Mouse (Mus musculus): ENCODE data around the gene AW551984.

Gene AW551984

GRCm38 (mm10) chr9:39603999-39604453 lies at the start of gene AW551984:
TSS of gene AW551984 (minus strand) at chr9:39604403.
- DNase-seq (ENCODE audit: low spot score in 2 of 2): peak in 1 of 2 experiments; percentile 60

- DNase-seq (ENCODE audit: low spot score in 2 of 2): no peak
Observed at GRCm38 (mm10) chr9:39647382-39647781, 43.2 kb upstream of the AW551984 start.

- DNase-seq (ENCODE audit: low spot score in 2 of 2): no peak
Observed at GRCm38 (mm10) chr9:39644785-39645184, 40.6 kb upstream of the AW551984 start, which contains the start of gene Olfr961. TSS of gene Olfr961 (plus strand) at chr9:39645085.

GRCm38 (mm10) chr9:39633913-39634594 lies 29.9 kb upstream of the AW551984 start:
- DNase-seq (ENCODE audit: low spot score in 2 of 2): no peak

- DNase-seq (ENCODE audit: low spot score in 2 of 2): no peak
Observed at GRCm38 (mm10) chr9:39629069-39629468, 24.9 kb upstream of the AW551984 start.

- DNase-seq (ENCODE audit: low spot score in 2 of 2): no peak
Observed at GRCm38 (mm10) chr9:39624711-39625110, 20.5 kb upstream of the AW551984 start.

GRCm38 (mm10) chr9:39623783-39624182 lies 19.6 kb upstream of the AW551984 start:
- no peak for DNase-seq (ENCODE audit: low spot score in 2 of 2)

GRCm38 (mm10) chr9:39621073-39621472 lies 16.9 kb upstream of the AW551984 start, which contains the start of gene Olfr960:
TSS of gene Olfr960 (plus strand) at chr9:39621373.
- DNase-seq (ENCODE audit: low spot score in 2 of 2): no peak

GRCm38 (mm10) chr9:39611953-39612352 lies 7.8 kb upstream of the AW551984 start:
- DNase-seq (ENCODE audit: low spot score in 2 of 2): no peak

GRCm38 (mm10) chr9:39610355-39610754 lies 6.2 kb upstream of the AW551984 start, which contains the start of gene Olfr148:
TSS of gene Olfr148 (plus strand) at chr9:39610655.
- DNase-seq (ENCODE audit: low spot score in 2 of 2): no peak

- no peak for DNase-seq (ENCODE audit: low spot score in 2 of 2)
Observed at GRCm38 (mm10) chr9:39608497-39608896, 4.3 kb upstream of the AW551984 start.

GRCm38 (mm10) chr9:39603333-39603845 lies 814 bp downstream of the AW551984 start:
- peak; percentile 26 to 65 for DNase-seq (ENCODE audit: low spot score in 2 of 2)

- DNase-seq (ENCODE audit: low spot score in 2 of 2): no peak
Observed at GRCm38 (mm10) chr9:39602536-39603332, 1.5 kb downstream of the AW551984 start.

- DNase-seq (ENCODE audit: low spot score in 2 of 2): no peak
Observed at GRCm38 (mm10) chr9:39577050-39577449, 27.2 kb downstream of the AW551984 start.

- no peak for DNase-seq (ENCODE audit: low spot score in 2 of 2)
Observed at GRCm38 (mm10) chr9:39575469-39575868, 28.7 kb downstream of the AW551984 start, which contains the start of gene Olfr959. TSS of gene Olfr959 (minus strand) at chr9:39575569.

GRCm38 (mm10) chr9:39558349-39558647 lies 45.9 kb downstream of the AW551984 start:
- no peak for DNase-seq (ENCODE audit: low spot score in 2 of 2)

GRCm38 (mm10) chr9:39557529-39558348 lies 46.5 kb downstream of the AW551984 start:
- no peak for DNase-seq (ENCODE audit: low spot score in 2 of 2)

GRCm38 (mm10) chr9:39553946-39554345 lies 50.3 kb downstream of the AW551984 start, which contains the start of gene Olfr958:
TSS of gene Olfr958 (minus strand) at chr9:39554054.
- no peak for DNase-seq (ENCODE audit: low spot score in 2 of 2)

GRCm38 (mm10) chr9:39550806-39551205 lies 53.4 kb downstream of the AW551984 start:
- no peak for DNase-seq (ENCODE audit: low spot score in 2 of 2)

Measured in urinary bladder, postnatal 4 days (tissue).